Mouse (Mus musculus) WW6 (cell line): ENCODE data around the gene Cfap99.

ENCODE experiments used
- DNase-seq: peaks from one replicate; pipeline ENCODE4 v3.0.0-alpha.2; 2013; ENCODE audit warnings: low read depth, low spot score

Cfap99 gene

GRCm38 (mm10) chr5:34276746-34277145, 11.7 kb upstream of the Cfap99 start:
- no peak for DNase-seq

GRCm38 (mm10) chr5:34278058-34278457, 10.3 kb upstream of the Cfap99 start:
- no peak for DNase-seq

- DNase-seq, result no peak
Measured at GRCm38 (mm10) chr5:34279214-34279613, 9.2 kb upstream of the Cfap99 start.

- DNase-seq, result no peak
Measured at GRCm38 (mm10) chr5:34280976-34281375, 7.4 kb upstream of the Cfap99 start.

- DNase-seq, result no peak
Measured at GRCm38 (mm10) chr5:34283355-34283754, 5.0 kb upstream of the Cfap99 start.

- no peak for DNase-seq
Measured at GRCm38 (mm10) chr5:34284156-34284750, 4.1 kb upstream of the Cfap99 start.

- no peak for DNase-seq
Measured at GRCm38 (mm10) chr5:34285285-34285684, 3.1 kb upstream of the Cfap99 start.

- DNase-seq, result no peak
Measured at GRCm38 (mm10) chr5:34286516-34286915, 1.9 kb upstream of the Cfap99 start.

- DNase-seq, result no peak
Measured at GRCm38 (mm10) chr5:34287001-34287837, 1.2 kb upstream of the Cfap99 start.

GRCm38 (mm10) chr5:34287838-34288145, 608 bp upstream of the Cfap99 start:
- no peak for DNase-seq

GRCm38 (mm10) chr5:34289286-34289685, 886 bp downstream of the Cfap99 start:
- DNase-seq, result no peak

GRCm38 (mm10) chr5:34293363-34293762, 5.0 kb downstream of the Cfap99 start:
- no peak for DNase-seq

- DNase-seq, result no peak
Measured at GRCm38 (mm10) chr5:34294696-34295095, 6.3 kb downstream of the Cfap99 start.

GRCm38 (mm10) chr5:34295141-34295540, 6.7 kb downstream of the Cfap99 start:
- no peak for DNase-seq

GRCm38 (mm10) chr5:34298061-34298460, 9.7 kb downstream of the Cfap99 start:
- DNase-seq, result no peak

GRCm38 (mm10) chr5:34298937-34299535, 10.6 kb downstream of the Cfap99 start:
- DNase-seq, result no peak

GRCm38 (mm10) chr5:34302377-34302776, 14.0 kb downstream of the Cfap99 start:
- no peak for DNase-seq

- DNase-seq, result no peak
Measured at GRCm38 (mm10) chr5:34309016-34309415, 20.6 kb downstream of the Cfap99 start.

GRCm38 (mm10) chr5:34319491-34320034, 31.2 kb downstream of the Cfap99 start:
- DNase-seq, result no peak

- no peak for DNase-seq
Measured at GRCm38 (mm10) chr5:34321236-34321635, 32.8 kb downstream of the Cfap99 start.

GRCm38 (mm10) chr5:34325286-34325685, 36.9 kb downstream of the Cfap99 start:
- no peak for DNase-seq

- DNase-seq, result no peak
Measured at GRCm38 (mm10) chr5:34326249-34326691, 37.9 kb downstream of the Cfap99 start.
